Mouse (Mus musculus): ENCODE results near the gene 4932438A13Rik. TPM values are rescaled to one million over a fixed set of nuclear protein-coding genes. Genes with fewer than 3 reads are reported as not detected.

The 4932438A13Rik gene
- polyA plus RNA-seq, 1 experiment, result 2.8 TPM

- Histone ChIP-seq H3K79me2 (ENCODE audit: control insufficient read depth, insufficient read depth) (no peaks in the 10 kb centered on the region), H3K4me3 (ENCODE audit: insufficient read depth, poor library complexity, severe bottlenecking) (no peak overlapping the region), H3K27me3 (ENCODE audit: control insufficient read depth, insufficient read depth, insufficient read length) (no peaks in the 10 kb centered on the region), H3K36me3 (ENCODE audit: control insufficient read depth, insufficient read depth) (no peaks in the 10 kb centered on the region), H3ac (ENCODE audit: control insufficient read depth, insufficient read length, low read depth) (no peak overlapping the region), H3K79me3 (ENCODE audit: low read depth) (no peaks in the 10 kb centered on the region)
- TF ChIP-seq FOSL1 (IDR thresholded peaks at IDR 0.05; ENCODE audit: insufficient read depth, low read length, poor library complexity, severe bottlenecking) (no peak), CEBPB (IDR thresholded peaks at IDR 0.05; ENCODE audit: low read depth) (no peak), CTCF (IDR thresholded peaks at IDR 0.05; ENCODE audit: control insufficient read depth, insufficient read depth, insufficient read length) (no peak), USF1 (IDR thresholded peaks at IDR 0.05; ENCODE audit: low read depth) (no peak), MYOG (IDR thresholded peaks at IDR 0.05; ENCODE audit: control insufficient read depth, extremely low read depth, insufficient read length) (no peak), MAX (IDR thresholded peaks at IDR 0.05) (no peak), MYOD1 (IDR thresholded peaks at IDR 0.05; ENCODE audit: control insufficient read depth, insufficient read length, low read depth) (no peak)
These were observed 26.1 kb upstream of the 4932438A13Rik start for GRCm38 (mm10) chr3:36836833-36837232.

GRCm38 (mm10) chr3:36840650-36841555, 22.0 kb upstream of the 4932438A13Rik start:
- Histone ChIP-seq H3K79me2 (ENCODE audit: control insufficient read depth, insufficient read depth) (no peaks in the 10 kb centered on the region), H3K4me3 (ENCODE audit: insufficient read depth, poor library complexity, severe bottlenecking) (no peak overlapping the region), H3K79me3 (ENCODE audit: low read depth) (no peaks in the 10 kb centered on the region), H3ac (ENCODE audit: control insufficient read depth, insufficient read length, low read depth) (no peak overlapping the region), H3K36me3 (ENCODE audit: control insufficient read depth, insufficient read depth) (no peaks in the 10 kb centered on the region), H3K27me3 (ENCODE audit: control insufficient read depth, insufficient read depth, insufficient read length) (no peaks in the 10 kb centered on the region)
- TF ChIP-seq MAX (IDR thresholded peaks at IDR 0.05) (no peak), FOSL1 (IDR thresholded peaks at IDR 0.05; ENCODE audit: insufficient read depth, low read length, poor library complexity, severe bottlenecking) (no peak), MYOG (IDR thresholded peaks at IDR 0.05; ENCODE audit: control insufficient read depth, extremely low read depth, insufficient read length) (no peak), MYOD1 (IDR thresholded peaks at IDR 0.05; ENCODE audit: control insufficient read depth, insufficient read length, low read depth) (no peak), CTCF (IDR thresholded peaks at IDR 0.05; ENCODE audit: control insufficient read depth, insufficient read depth, insufficient read length) (peak; percentile 52), CEBPB (IDR thresholded peaks at IDR 0.05; ENCODE audit: low read depth) (no peak)

GRCm38 (mm10) chr3:36853733-36854440, 9.0 kb upstream of the 4932438A13Rik start:
- Histone ChIP-seq H3K27me3 (ENCODE audit: control insufficient read depth, insufficient read depth, insufficient read length) (no peaks in the 10 kb centered on the region), H3K79me2 (ENCODE audit: control insufficient read depth, insufficient read depth) (no peaks in the 10 kb centered on the region), H3K4me3 (ENCODE audit: insufficient read depth, poor library complexity, severe bottlenecking) (no peak overlapping the region), H3ac (ENCODE audit: control insufficient read depth, insufficient read length, low read depth) (no peak overlapping the region), H3K36me3 (ENCODE audit: control insufficient read depth, insufficient read depth) (no peaks in the 10 kb centered on the region), H3K79me3 (ENCODE audit: low read depth) (no peaks in the 10 kb centered on the region)
- TF ChIP-seq CTCF (IDR thresholded peaks at IDR 0.05; ENCODE audit: control insufficient read depth, insufficient read depth, insufficient read length) (no peak), CEBPB (IDR thresholded peaks at IDR 0.05; ENCODE audit: low read depth) (no peak), MAX (IDR thresholded peaks at IDR 0.05) (no peak), FOSL1 (IDR thresholded peaks at IDR 0.05; ENCODE audit: insufficient read depth, low read length, poor library complexity, severe bottlenecking) (no peak), MYOG (IDR thresholded peaks at IDR 0.05; ENCODE audit: control insufficient read depth, extremely low read depth, insufficient read length) (no peak), MYOD1 (IDR thresholded peaks at IDR 0.05; ENCODE audit: control insufficient read depth, insufficient read length, low read depth) (no peak), USF1 (IDR thresholded peaks at IDR 0.05; ENCODE audit: low read depth) (no peak)

GRCm38 (mm10) chr3:36861411-36862410, 1.2 kb upstream of the 4932438A13Rik start:
- Histone ChIP-seq H3K36me3 (ENCODE audit: control insufficient read depth, insufficient read depth) (peaks cover 18% of the 10 kb centered on the region), H3K79me3 (ENCODE audit: low read depth) (peaks cover 3% of the 10 kb centered on the region), H3ac (ENCODE audit: control insufficient read depth, insufficient read length, low read depth) (no peak overlapping the region), H3K4me3 (ENCODE audit: insufficient read depth, poor library complexity, severe bottlenecking) (no peak overlapping the region), H3K27me3 (ENCODE audit: control insufficient read depth, insufficient read depth, insufficient read length) (no peaks in the 10 kb centered on the region), H3K79me2 (ENCODE audit: control insufficient read depth, insufficient read depth) (peaks cover 10% of the 10 kb centered on the region)
- no peak for TF ChIP-seq MYOD1 (IDR thresholded peaks at IDR 0.05; ENCODE audit: control insufficient read depth, insufficient read length, low read depth)
- TF ChIP-seq USF1 (IDR thresholded peaks at IDR 0.05; ENCODE audit: low read depth), result no peak
- no peak for TF ChIP-seq MAX (IDR thresholded peaks at IDR 0.05)
- no peak for TF ChIP-seq CTCF (IDR thresholded peaks at IDR 0.05; ENCODE audit: control insufficient read depth, insufficient read depth, insufficient read length)
- no peak for TF ChIP-seq MYOG (IDR thresholded peaks at IDR 0.05; ENCODE audit: control insufficient read depth, extremely low read depth, insufficient read length)
- TF ChIP-seq FOSL1 (IDR thresholded peaks at IDR 0.05; ENCODE audit: insufficient read depth, low read length, poor library complexity, severe bottlenecking), result no peak
- no peak for TF ChIP-seq CEBPB (IDR thresholded peaks at IDR 0.05; ENCODE audit: low read depth)

Measured in C2C12 (cell line).